Mouse (Mus musculus): Measurements from ENCODE around the gene Thbd.

The Thbd gene

GRCm38 (mm10) chr2:148407870-148408760, at the start of gene Thbd:
Gene Thbd (minus strand): TSS chr2:148408188.
- DNase-seq (ENCODE audit: low read depth, low spot score): peak; percentile 60

GRCm38 (mm10) chr2:148455341-148455740, 47.4 kb upstream of the Thbd start:
- no peak for DNase-seq (ENCODE audit: low read depth, low spot score)

GRCm38 (mm10) chr2:148454014-148454542, 46.1 kb upstream of the Thbd start:
- no peak for DNase-seq (ENCODE audit: low read depth, low spot score)

GRCm38 (mm10) chr2:148453061-148453460, 45.1 kb upstream of the Thbd start:
- no peak for DNase-seq (ENCODE audit: low read depth, low spot score)

GRCm38 (mm10) chr2:148451498-148451897, 43.5 kb upstream of the Thbd start:
- DNase-seq (ENCODE audit: low read depth, low spot score): no peak

- DNase-seq (ENCODE audit: low read depth, low spot score): no peak
These were observed 42.6 kb upstream of the Thbd start for GRCm38 (mm10) chr2:148450616-148451015.

- DNase-seq (ENCODE audit: low read depth, low spot score): no peak
These were observed 41.7 kb upstream of the Thbd start for GRCm38 (mm10) chr2:148449659-148450058.

GRCm38 (mm10) chr2:148446446-148446845, 38.5 kb upstream of the Thbd start:
- no peak for DNase-seq (ENCODE audit: low read depth, low spot score)

- DNase-seq (ENCODE audit: low read depth, low spot score): no peak
These were observed 37.6 kb upstream of the Thbd start for GRCm38 (mm10) chr2:148445616-148446015.

- no peak for DNase-seq (ENCODE audit: low read depth, low spot score)
These were observed 36.5 kb upstream of the Thbd start for GRCm38 (mm10) chr2:148444472-148444871.

- DNase-seq (ENCODE audit: low read depth, low spot score): no peak
These were observed 35.4 kb upstream of the Thbd start, which contains the start of gene Cd93 for GRCm38 (mm10) chr2:148443249-148443958. Gene Cd93 (minus strand): TSS chr2:148443563.

GRCm38 (mm10) chr2:148442710-148443109, 34.7 kb upstream of the Thbd start:
- DNase-seq (ENCODE audit: low read depth, low spot score): no peak

- DNase-seq (ENCODE audit: low read depth, low spot score): no peak
These were observed 34.2 kb upstream of the Thbd start for GRCm38 (mm10) chr2:148442172-148442571.

- no peak for DNase-seq (ENCODE audit: low read depth, low spot score)
These were observed 33.4 kb upstream of the Thbd start for GRCm38 (mm10) chr2:148441421-148441820.

GRCm38 (mm10) chr2:148439691-148440276, 31.8 kb upstream of the Thbd start:
- DNase-seq (ENCODE audit: low read depth, low spot score): no peak

- no peak for DNase-seq (ENCODE audit: low read depth, low spot score)
These were observed 28.3 kb upstream of the Thbd start for GRCm38 (mm10) chr2:148436285-148436684.

- no peak for DNase-seq (ENCODE audit: low read depth, low spot score)
These were observed 24.4 kb upstream of the Thbd start for GRCm38 (mm10) chr2:148432346-148432745.

GRCm38 (mm10) chr2:148430941-148431340, 23.0 kb upstream of the Thbd start:
- DNase-seq (ENCODE audit: low read depth, low spot score): no peak

GRCm38 (mm10) chr2:148429001-148429505, 21.1 kb upstream of the Thbd start:
- DNase-seq (ENCODE audit: low read depth, low spot score): no peak

- DNase-seq (ENCODE audit: low read depth, low spot score): no peak
These were observed 20.5 kb upstream of the Thbd start for GRCm38 (mm10) chr2:148428523-148428922.

GRCm38 (mm10) chr2:148427553-148427952, 19.6 kb upstream of the Thbd start:
- no peak for DNase-seq (ENCODE audit: low read depth, low spot score)
